Mouse (Mus musculus): ENCODE results near the gene Ccdc62. TPM values are rescaled to one million over a fixed set of nuclear protein-coding genes. Genes with fewer than 3 reads are reported as not detected.

Gene Ccdc62
- total RNA-seq, 4 experiments from 2014 or later: 2.0 to 9.8 (median 6.1) TPM

- no peak for DNase-seq
Measured at GRCm38 (mm10) chr5:123980521-123981249, 50.2 kb downstream of the Ccdc62 start.

- no peak for DNase-seq
Measured at GRCm38 (mm10) chr5:123981250-123981554, 50.7 kb downstream of the Ccdc62 start.

- no peak for DNase-seq
Measured at GRCm38 (mm10) chr5:123982838-123983237, 52.4 kb downstream of the Ccdc62 start.

- no peak for DNase-seq
Measured at GRCm38 (mm10) chr5:123985434-123985833, 55.0 kb downstream of the Ccdc62 start.

GRCm38 (mm10) chr5:123986925-123987324 lies 56.4 kb downstream of the Ccdc62 start:
- DNase-seq: no peak

GRCm38 (mm10) chr5:123987511-123987910 lies 57.0 kb downstream of the Ccdc62 start:
- no peak for DNase-seq

GRCm38 (mm10) chr5:123989941-123990885 lies 59.7 kb downstream of the Ccdc62 start:
- DNase-seq: no peak

- DNase-seq: no peak
Measured at GRCm38 (mm10) chr5:123991321-123991720, 60.8 kb downstream of the Ccdc62 start.

- no peak for DNase-seq
Measured at GRCm38 (mm10) chr5:123992193-123992637, 61.7 kb downstream of the Ccdc62 start.

GRCm38 (mm10) chr5:123992794-123993193 lies 62.3 kb downstream of the Ccdc62 start:
- DNase-seq: peak; percentile 63

- no peak for DNase-seq
Measured at GRCm38 (mm10) chr5:123993263-123994036, 63.0 kb downstream of the Ccdc62 start.

GRCm38 (mm10) chr5:123994468-123994867 lies 64.0 kb downstream of the Ccdc62 start:
- DNase-seq: no peak

- DNase-seq: no peak
Measured at GRCm38 (mm10) chr5:123995388-123995787, 64.9 kb downstream of the Ccdc62 start.

GRCm38 (mm10) chr5:123996194-123996593 lies 65.7 kb downstream of the Ccdc62 start:
- DNase-seq: no peak

- no peak for DNase-seq
Measured at GRCm38 (mm10) chr5:123996695-123997094, 66.2 kb downstream of the Ccdc62 start.

- DNase-seq: no peak
Measured at GRCm38 (mm10) chr5:123997211-123997751, 66.8 kb downstream of the Ccdc62 start.

GRCm38 (mm10) chr5:123997811-123998210 lies 67.3 kb downstream of the Ccdc62 start:
- no peak for DNase-seq

- DNase-seq: no peak
Measured at GRCm38 (mm10) chr5:123998370-123998769, 67.9 kb downstream of the Ccdc62 start.

GRCm38 (mm10) chr5:124000824-124001223 lies 70.3 kb downstream of the Ccdc62 start:
- peak; percentile 79 for DNase-seq

GRCm38 (mm10) chr5:124001274-124001673 lies 70.8 kb downstream of the Ccdc62 start:
- no peak for DNase-seq

- peak; percentile 59 for DNase-seq
Measured at GRCm38 (mm10) chr5:124002876-124003275, 72.4 kb downstream of the Ccdc62 start.

GRCm38 (mm10) chr5:124003375-124003774 lies 72.9 kb downstream of the Ccdc62 start:
- no peak for DNase-seq
